Mouse (Mus musculus) heart, embryonic 11.5 days (tissue): ENCODE results near the gene Magix. TPM values are rescaled to one million over a fixed set of nuclear protein-coding genes. Genes with fewer than 3 reads are reported as not detected.

Experiments used
- ATAC-seq: fragments of 200-750 bp; cut with Nextera tagmentation; replicated peaks from 2 replicates; pipeline ENCODE4 v1.8.0; 2017; ENCODE audit warnings: moderate library complexity; ENCODE audit not compliant: insufficient number of reproducible peaks, low FRiP score, low TSS enrichment
- H3K27ac ChIP-seq: fragments of 300-500 bp; sonication (generic); 2 replicates; pipeline ENCODE4 v1.5.1; 2014; ENCODE audit warnings: mild to moderate bottlenecking, low read depth, low read length
- H3K27me3 ChIP-seq: fragments of 300-500 bp; sonication (generic); 2 replicates; pipeline ENCODE4 v1.6.1; 2014; ENCODE audit warnings: mild to moderate bottlenecking, low read length, mixed read lengths; ENCODE audit not compliant: control insufficient read depth, insufficient read depth
- H3K36me3 ChIP-seq: fragments of 300-500 bp; sonication (generic); 2 replicates; pipeline ENCODE4 v1.6.1; 2014; ENCODE audit warnings: mild to moderate bottlenecking, low read length, moderate library complexity, mixed read lengths; ENCODE audit not compliant: control insufficient read depth, insufficient read depth
- H3K4me1 ChIP-seq: fragments of 300-500 bp; sonication (generic); 2 replicates; pipeline ENCODE4 v1.6.1; 2014; ENCODE audit warnings: low read length; ENCODE audit not compliant: control insufficient read depth, insufficient read depth
- H3K4me2 ChIP-seq: fragments of 300-500 bp; sonication (generic); 2 replicates; pipeline ENCODE4 v1.6.1; 2014; ENCODE audit warnings: mild to moderate bottlenecking, moderate library complexity
- H3K4me3 ChIP-seq: fragments of 300-500 bp; sonication (generic); 2 replicates; pipeline ENCODE4 v1.5.1; 2014; ENCODE audit warnings: low read depth, low read length
- H3K9ac ChIP-seq: fragments of 300-500 bp; sonication (generic); 2 replicates; pipeline ENCODE4 v1.6.1; 2014; ENCODE audit warnings: mild to moderate bottlenecking, low read depth, low read length, moderate library complexity
- H3K9me3 ChIP-seq: fragments of 300-500 bp; sonication (generic); replicated peaks from 2 replicates; pipeline ENCODE4 v1.6.1; 2016; ENCODE audit warnings: low read length; ENCODE audit not compliant: control insufficient read depth
- WGBS: fragments of 180-500 bp; shearing (Covaris S2); extraction: QIAGEN DNeasy Blood & Tissue Kit; methylation state at CpG from one replicate; pipeline ENCODE4 v1.1.7; 2014; ENCODE audit not compliant: insufficient replicate concordance; 5-methylcytosine and 5-hydroxymethylcytosine counted together
- polyA plus RNA-seq: library from polyadenylated mRNA; unstranded; fragments of >200 nt; fragmentation: Nextera tagmentation; extraction: Ambion mirVana; gene quantifications from 2 replicates; pipeline ENCODE4 v1.2.1, GENCODE M21; 2014

Magix gene
- polyA plus RNA-seq = not detected in 2 replicates

DNA sequence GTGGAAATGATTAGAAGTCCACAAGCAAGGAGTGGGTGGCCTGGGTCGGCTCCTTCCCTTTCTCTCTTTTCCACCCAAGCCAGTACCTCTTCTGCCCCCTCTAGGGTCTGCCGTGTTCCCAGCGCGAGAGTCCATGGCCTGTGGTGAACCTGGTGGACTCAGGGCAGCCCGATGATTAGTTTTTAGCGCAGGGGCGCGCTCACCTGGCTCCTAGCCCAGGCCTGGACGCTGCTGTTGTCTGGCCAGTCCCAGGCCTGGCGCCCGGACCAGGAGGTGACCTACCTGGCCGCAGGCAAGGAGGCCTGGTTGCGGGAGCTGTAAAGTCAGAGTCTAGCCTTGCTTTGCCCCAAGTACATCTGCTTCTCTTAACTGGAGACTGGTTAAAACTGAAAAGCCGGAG is at the start of gene Magix:
Gene Magix, minus strand, starts transcription at position 388 of the 400 bp plus-strand sequence.
- H3K4me3 ChIP-seq = peak within 1 kb of the TSS; percentile 32
- H3K27me3 ChIP-seq = no peaks in the 10 kb centered on the region
- 64% methylated on average over 14 of the region's 14 CpGs for WGBS
- H3K36me3 ChIP-seq = no peaks in the 10 kb centered on the region
- no peaks in the 10 kb centered on the region for H3K9me3 ChIP-seq
- H3K4me1 ChIP-seq = no peaks in the 10 kb centered on the region
- H3K9ac ChIP-seq = no peak within 1 kb of the TSS
- ATAC-seq = no peak
- H3K27ac ChIP-seq = no peak within 1 kb of the TSS
- H3K4me2 ChIP-seq = peak within 1 kb of the TSS; percentile 58

DNA sequence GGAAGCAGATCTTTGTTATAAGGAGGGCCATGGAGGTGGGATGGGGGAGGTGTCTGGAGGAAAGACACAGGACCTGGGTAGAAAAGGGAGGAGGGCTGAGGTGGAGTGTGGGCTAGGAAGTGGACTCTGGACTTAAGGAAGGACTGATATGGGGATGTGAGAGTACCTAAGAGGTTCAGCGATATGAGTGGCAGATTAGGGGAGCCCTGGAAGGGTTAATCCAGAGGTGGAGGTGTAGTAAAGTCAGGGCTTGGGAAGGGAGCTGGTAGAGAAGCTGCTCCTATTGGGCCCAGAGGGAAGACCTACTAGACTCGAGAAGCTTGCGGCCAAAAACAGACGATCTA is 47.8 kb upstream of the Magix start:
- H3K9me3 ChIP-seq = no peaks in the 10 kb centered on the region
- WGBS = 28% methylated on average over 4 of the region's 4 CpGs
- no peaks in the 10 kb centered on the region for H3K27me3 ChIP-seq
- H3K4me2 ChIP-seq = peak overlapping the region; percentile 62
- no peaks in the 10 kb centered on the region for H3K4me1 ChIP-seq
- H3K36me3 ChIP-seq = peaks cover 2% of the 10 kb centered on the region; the same call in 1 of the 2 replicates
- peak overlapping the region; percentile 58 for H3K9ac ChIP-seq
- no peak for ATAC-seq
- peak overlapping the region; percentile 46 for H3K4me3 ChIP-seq
- H3K27ac ChIP-seq = no peak overlapping the region

DNA sequence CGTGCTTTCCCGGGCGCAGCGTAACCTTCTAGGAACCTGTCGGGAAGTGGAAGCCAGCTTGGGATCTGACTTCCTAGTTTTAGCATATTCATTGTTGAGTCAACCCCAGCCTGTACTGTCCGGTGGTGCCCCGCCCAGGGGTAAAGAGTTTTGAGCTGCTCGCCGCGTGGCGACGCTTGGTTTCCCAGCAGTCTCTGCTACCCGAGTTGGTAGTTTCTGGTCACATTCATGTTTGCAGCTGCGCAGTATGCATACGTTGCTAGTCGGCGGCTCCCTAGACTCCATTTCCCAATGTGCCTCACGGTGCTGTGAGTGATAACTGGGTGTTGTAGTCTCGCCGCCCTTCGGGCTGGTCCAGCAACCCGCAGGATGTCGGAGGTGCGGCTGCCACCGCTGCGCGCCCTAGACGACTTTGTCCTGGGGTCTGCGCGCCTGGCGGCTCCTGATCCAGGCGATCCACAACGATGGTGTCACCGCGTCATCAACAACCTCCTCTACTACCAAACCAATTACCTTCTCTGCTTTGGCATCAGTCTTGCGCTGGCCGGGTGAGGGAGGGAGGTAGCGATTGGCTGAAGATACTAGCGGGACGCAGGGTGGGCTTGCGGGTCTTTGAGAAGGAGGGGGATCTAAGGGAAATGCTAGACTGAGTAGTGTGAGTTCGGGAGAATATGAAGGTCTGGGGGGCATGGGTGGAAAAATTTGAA is 47.3 kb upstream of the Magix start, which contains the start of gene Praf2:
Gene Praf2, plus strand, starts transcription at position 225 of the 707 bp plus-strand sequence.
- ATAC-seq = peak; percentile 84
- WGBS = 19% methylated on average over 42 of the region's 42 CpGs
- H3K4me2 ChIP-seq = peak within 1 kb of the TSS; percentile 62
- H3K4me1 ChIP-seq = no peaks in the 10 kb centered on the region
- H3K9me3 ChIP-seq = no peaks in the 10 kb centered on the region
- peaks cover 2% of the 10 kb centered on the region; the same call in 1 of the 2 replicates for H3K36me3 ChIP-seq
- H3K27me3 ChIP-seq = no peaks in the 10 kb centered on the region
- H3K9ac ChIP-seq = peak within 1 kb of the TSS; percentile 58
- H3K4me3 ChIP-seq = peak within 1 kb of the TSS; percentile 46
- no peak within 1 kb of the TSS for H3K27ac ChIP-seq

DNA sequence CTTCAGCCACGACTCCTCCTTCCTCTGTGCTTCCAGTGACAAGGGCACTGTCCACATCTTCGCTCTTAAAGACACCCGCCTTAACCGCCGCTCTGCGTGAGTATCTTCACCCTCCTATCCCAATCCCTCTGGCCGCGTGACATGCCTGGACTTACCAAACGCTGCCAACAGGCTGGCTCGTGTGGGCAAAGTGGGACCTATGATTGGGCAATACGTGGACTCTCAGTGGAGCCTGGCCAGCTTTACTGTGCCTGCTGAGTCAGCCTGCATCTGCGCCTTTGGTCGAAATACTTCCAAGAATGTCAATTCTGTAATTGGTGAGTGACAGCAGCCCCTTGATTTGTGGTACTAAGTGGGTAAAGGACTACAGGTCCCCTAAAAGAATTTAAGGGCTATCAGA is 46.1 kb upstream of the Magix start:
- Histone ChIP-seq H3K36me3 (peaks cover 2% of the 10 kb centered on the region; the same call in 1 of the 2 replicates), H3K4me3 (no peak overlapping the region), H3K27me3 (no peaks in the 10 kb centered on the region), H3K4me1 (peaks cover 3% of the 10 kb centered on the region; the same call in 1 of the 2 replicates), H3K4me2 (no peak overlapping the region), H3K9me3 (no peaks in the 10 kb centered on the region), H3K27ac (no peak overlapping the region), H3K9ac (no peak overlapping the region)
- WGBS = 88% methylated on average over 13 of the region's 13 CpGs
- ATAC-seq = no peak

DNA sequence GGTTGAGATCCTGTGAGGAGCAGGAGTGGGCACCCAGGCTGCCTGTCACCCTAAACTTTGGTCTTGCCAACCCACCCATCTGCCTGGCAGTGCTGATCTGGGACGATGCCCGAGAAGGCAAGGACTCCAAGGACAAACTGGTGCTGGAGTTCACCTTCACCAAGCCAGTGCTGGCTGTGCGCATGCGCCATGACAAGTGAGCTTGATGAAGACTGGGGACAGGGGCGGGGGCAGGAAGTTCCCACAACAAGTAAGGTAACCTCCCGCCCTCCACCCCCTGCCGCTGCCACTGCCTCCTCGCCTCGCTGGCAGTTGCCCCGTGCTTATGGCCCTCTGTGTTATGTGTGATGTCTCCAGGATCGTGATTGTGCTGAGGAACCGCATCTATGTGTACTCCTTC is 44.8 kb upstream of the Magix start:
- Histone ChIP-seq H3K9me3 (no peaks in the 10 kb centered on the region), H3K4me1 (peaks cover 3% of the 10 kb centered on the region; the same call in 1 of the 2 replicates), H3K4me3 (no peak overlapping the region), H3K27me3 (no peaks in the 10 kb centered on the region), H3K9ac (no peak overlapping the region), H3K27ac (no peak overlapping the region), H3K4me2 (no peak overlapping the region), H3K36me3 (peaks cover 2% of the 10 kb centered on the region; the same call in 1 of the 2 replicates)
- 76% methylated on average over 12 of the region's 12 CpGs for WGBS
- no peak for ATAC-seq

DNA sequence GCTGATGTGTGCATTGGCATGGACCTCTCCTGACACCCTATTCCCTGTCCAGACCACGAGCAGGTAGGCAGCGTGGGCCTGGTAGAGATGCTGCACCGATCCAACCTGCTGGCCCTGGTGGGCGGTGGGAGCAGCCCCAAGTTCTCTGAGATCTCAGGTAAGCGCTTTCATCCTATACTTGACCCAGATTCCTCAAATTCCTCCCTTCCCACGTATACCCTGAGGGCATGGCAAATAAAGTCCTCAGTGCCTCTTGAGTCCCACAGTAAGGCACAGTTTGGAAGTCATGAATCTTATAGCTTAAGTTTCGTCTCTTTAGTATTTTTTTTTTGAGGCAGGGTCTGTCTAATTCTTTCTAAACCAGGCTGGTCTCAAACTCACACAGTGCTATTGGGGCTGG is 43.1 kb upstream of the Magix start:
- H3K4me2 ChIP-seq = no peak overlapping the region
- peaks cover 2% of the 10 kb centered on the region; the same call in 1 of the 2 replicates for H3K36me3 ChIP-seq
- 74% methylated on average over 7 of the region's 7 CpGs for WGBS
- no peak for ATAC-seq
- H3K27me3 ChIP-seq = no peaks in the 10 kb centered on the region
- H3K9me3 ChIP-seq = no peaks in the 10 kb centered on the region
- no peak overlapping the region for H3K27ac ChIP-seq
- no peak overlapping the region for H3K9ac ChIP-seq
- no peak overlapping the region for H3K4me3 ChIP-seq
- H3K4me1 ChIP-seq = peaks cover 3% of the 10 kb centered on the region; the same call in 1 of the 2 replicates

DNA sequence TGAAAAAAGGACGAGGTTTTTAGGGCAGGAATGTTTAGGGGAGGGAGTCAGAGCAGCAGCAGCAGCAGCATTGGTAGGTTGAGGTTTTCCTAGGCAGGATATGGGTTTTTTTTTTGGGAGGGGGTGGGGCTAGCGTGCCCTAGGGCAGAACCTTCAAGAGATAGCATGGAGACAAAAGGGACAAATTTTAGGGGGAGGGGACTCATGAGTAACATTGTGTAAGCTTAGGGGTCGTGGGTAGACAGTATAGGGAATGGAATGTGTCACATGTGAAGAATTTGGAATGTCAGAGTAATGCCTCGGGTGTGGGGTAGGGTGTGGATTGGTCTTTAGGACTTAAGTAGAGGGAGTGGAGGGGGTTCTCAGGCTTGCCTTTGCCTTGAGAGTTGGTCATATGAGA is 41.6 kb upstream of the Magix start:
- Histone ChIP-seq H3K4me2 (peak overlapping the region; percentile 71), H3K4me1 (peaks cover 3% of the 10 kb centered on the region; the same call in 1 of the 2 replicates), H3K9me3 (no peaks in the 10 kb centered on the region), H3K27me3 (no peaks in the 10 kb centered on the region), H3K9ac (peak overlapping the region; percentile 78; the same call in 1 of the 2 replicates), H3K4me3 (peak overlapping the region; percentile 63), H3K27ac (no peak overlapping the region), H3K36me3 (peaks cover 2% of the 10 kb centered on the region; the same call in 1 of the 2 replicates)
- 21% methylated on average over 4 of the region's 4 CpGs for WGBS
- ATAC-seq = no peak

DNA sequence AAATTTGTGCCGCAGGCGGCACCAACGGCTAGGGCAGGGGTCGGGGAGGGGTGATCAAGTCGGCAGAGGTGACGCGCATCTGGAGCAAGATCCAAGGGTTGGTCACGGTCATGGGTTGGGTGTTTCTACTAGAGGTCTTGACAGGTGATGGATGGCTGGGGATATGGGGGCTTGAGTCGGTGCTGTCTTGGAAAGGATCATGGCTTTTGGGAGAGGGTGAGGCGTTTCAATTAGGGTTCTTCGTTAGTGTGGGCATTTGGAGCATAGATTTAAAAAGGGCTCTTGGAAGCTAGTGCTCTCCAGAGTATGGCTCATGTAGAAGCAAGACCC is 41.2 kb upstream of the Magix start:
- Histone ChIP-seq H3K4me2 (peak overlapping the region; percentile 71), H3K36me3 (peaks cover 2% of the 10 kb centered on the region; the same call in 1 of the 2 replicates), H3K4me3 (peak overlapping the region; percentile 63), H3K9ac (peak overlapping the region; percentile 78), H3K4me1 (peaks cover 3% of the 10 kb centered on the region; the same call in 1 of the 2 replicates), H3K9me3 (no peaks in the 10 kb centered on the region), H3K27me3 (no peaks in the 10 kb centered on the region), H3K27ac (peak overlapping the region; percentile 94)
- peak; percentile 55; the same call in 1 of the 2 replicates for ATAC-seq
- WGBS = 16% methylated on average over 11 of the region's 11 CpGs
